Mouse (Mus musculus): ENCODE results near the gene Nbeal1. TPM values are rescaled to one million over a fixed set of nuclear protein-coding genes. Genes with fewer than 3 reads are reported as not detected.

The Nbeal1 gene
- polyA plus RNA-seq, 1 experiment from 2014 or later: 9.0 TPM

GRCm38 (mm10) chr1:60352786-60353185 is 172.4 kb downstream of the Nbeal1 start:
- no peak for ATAC-seq (ENCODE audit: low FRiP score, low read depth)
- no peaks in the 10 kb centered on the region for H3K4me1 ChIP-seq
- peaks cover 16% of the 10 kb centered on the region for H3K36me3 ChIP-seq
- peaks cover 7% of the 10 kb centered on the region; the same call in 1 of the 2 replicates for H3K9me3 ChIP-seq
- H3K9ac ChIP-seq: no peak overlapping the region
- H3K27me3 ChIP-seq (replicated peaks): no peaks in the 10 kb centered on the region
- no peak overlapping the region for H3K27ac ChIP-seq
- H3K4me2 ChIP-seq (replicated peaks): no peak overlapping the region
- WGBS: 93% methylated on average over 5 of the region's 5 CpGs
- H3K4me3 ChIP-seq: no peak overlapping the region

- ATAC-seq (ENCODE audit: low FRiP score, low read depth): no peak
- no peaks in the 10 kb centered on the region for H3K4me1 ChIP-seq
- no peak overlapping the region for H3K4me3 ChIP-seq
- H3K36me3 ChIP-seq: peaks cover 6% of the 10 kb centered on the region; the same call in 1 of the 2 replicates
- no peak overlapping the region for H3K27ac ChIP-seq
- no peak overlapping the region for H3K9ac ChIP-seq
- no peaks in the 10 kb centered on the region for H3K27me3 ChIP-seq (replicated peaks)
- WGBS: 95% methylated on average over 1 of the region's 1 CpGs
- no peaks in the 10 kb centered on the region for H3K9me3 ChIP-seq
- H3K4me2 ChIP-seq (replicated peaks): no peak overlapping the region
These were observed 181.2 kb downstream of the Nbeal1 start for GRCm38 (mm10) chr1:60361626-60362025.

GRCm38 (mm10) chr1:60376556-60376955 is 196.2 kb downstream of the Nbeal1 start:
- Histone ChIP-seq H3K4me2 (replicated peaks) (no peak overlapping the region), H3K27me3 (replicated peaks) (no peaks in the 10 kb centered on the region), H3K4me3 (no peak overlapping the region), H3K9ac (no peak overlapping the region), H3K4me1 (no peaks in the 10 kb centered on the region), H3K36me3 (peaks cover 40% of the 10 kb centered on the region), H3K9me3 (no peaks in the 10 kb centered on the region), H3K27ac (no peak overlapping the region)
- no peak for ATAC-seq (ENCODE audit: low FRiP score, low read depth)
- 82% methylated on average over 1 of the region's 1 CpGs for WGBS

GRCm38 (mm10) chr1:60381910-60382309 is 201.5 kb downstream of the Nbeal1 start:
- WGBS: 98% methylated on average over 3 of the region's 3 CpGs
- no peak for ATAC-seq (ENCODE audit: low FRiP score, low read depth)
- H3K4me1 ChIP-seq: no peaks in the 10 kb centered on the region

More at GRCm38 (mm10) chr1:60381910-60382309, 201.5 kb downstream of the Nbeal1 start:
- no peaks in the 10 kb centered on the region for H3K9me3 ChIP-seq
- H3K27me3 ChIP-seq (replicated peaks): no peaks in the 10 kb centered on the region
- H3K4me2 ChIP-seq (replicated peaks): no peak overlapping the region
- H3K27ac ChIP-seq: no peak overlapping the region
- H3K9ac ChIP-seq: no peak overlapping the region
- peaks cover 32% of the 10 kb centered on the region for H3K36me3 ChIP-seq
- no peak overlapping the region for H3K4me3 ChIP-seq

Other genes starting within 250 kb of the Nbeal1 start
- 14.0 and 15.9 TPM in 2 replicates for gene Ica1l, start 137.4 kb upstream of the Nbeal1 start, polyA plus RNA-seq (2016; fragmentation: Nextera tagmentation; extraction: Ambion mirVana)
- 7.0 and 7.1 TPM in 2 replicates for gene Carf, start 82.4 kb upstream of the Nbeal1 start, polyA plus RNA-seq (2016; fragmentation: Nextera tagmentation; extraction: Ambion mirVana)
- 42.0 and 47.1 TPM in 2 replicates for gene Wdr12, start 82.0 kb upstream of the Nbeal1 start, polyA plus RNA-seq (2016; fragmentation: Nextera tagmentation; extraction: Ambion mirVana)
- 26.2 and 27.1 TPM in 2 replicates for gene Cyp20a1, start 162.7 kb downstream of the Nbeal1 start, polyA plus RNA-seq (2016; fragmentation: Nextera tagmentation; extraction: Ambion mirVana)
- gene Abi2, start 229.0 kb downstream of the Nbeal1 start, polyA plus RNA-seq (2016; fragmentation: Nextera tagmentation; extraction: Ambion mirVana): 60.5 and 66.7 TPM in 2 replicates

Data from neural tube, embryonic 12.5 days (tissue).